Mouse (Mus musculus): ENCODE measurements around the gene Pcsk4. TPM values are rescaled to one million over a fixed set of nuclear protein-coding genes. Genes with fewer than 3 reads are reported as not detected.
A peak's percentile ranks its signal among the peaks of the same experiment; 100 is the strongest.

Gene Pcsk4
- total RNA-seq, 2 experiments from 2014 or later, result 4.0 to 5.4 TPM

- no peak overlapping the region for H3K27ac ChIP-seq
- no peak overlapping the region for H3K4me3 ChIP-seq
- no peak for DNase-seq (ENCODE audit: extremely low spot score in 1 of 2, low spot score in 2 of 2)
- intact Hi-C loops (cut with DNase I), result no loop called here
- no peak for TF ChIP-seq CTCF (IDR thresholded peaks at IDR 0.05)
Measured at GRCm38 (mm10) chr10:80363734-80364133, 34.4 kb upstream of the Pcsk4 start.

GRCm38 (mm10) chr10:80357994-80358639, 28.8 kb upstream of the Pcsk4 start:
- Histone ChIP-seq H3K27ac (no peak overlapping the region), H3K4me3 (0 out of 2 replicates have a peak overlapping the region, but pooled peaks have one; percentile 22)
- DNase-seq (ENCODE audit: extremely low spot score in 1 of 2, low spot score in 2 of 2), result no peak
- no peak for TF ChIP-seq CTCF (IDR thresholded peaks at IDR 0.05)
- intact Hi-C loops (cut with DNase I), result loop anchor here (2.0 kb wide), 1 partner anchor 13 kb away; no protein-coding TSS in a partner anchor

- intact Hi-C loops (cut with DNase I), result loop anchor here (2.0 kb wide), 1 partner anchor 13 kb away; no protein-coding TSS in a partner anchor
- TF ChIP-seq CTCF (IDR thresholded peaks at IDR 0.05), result no peak
- peak overlapping the region; percentile 50 for H3K4me3 ChIP-seq
- H3K27ac ChIP-seq, result no peak overlapping the region
- no peak for DNase-seq (ENCODE audit: extremely low spot score in 1 of 2, low spot score in 2 of 2)
Measured at GRCm38 (mm10) chr10:80357336-80357735, 28.0 kb upstream of the Pcsk4 start.

DNA sequence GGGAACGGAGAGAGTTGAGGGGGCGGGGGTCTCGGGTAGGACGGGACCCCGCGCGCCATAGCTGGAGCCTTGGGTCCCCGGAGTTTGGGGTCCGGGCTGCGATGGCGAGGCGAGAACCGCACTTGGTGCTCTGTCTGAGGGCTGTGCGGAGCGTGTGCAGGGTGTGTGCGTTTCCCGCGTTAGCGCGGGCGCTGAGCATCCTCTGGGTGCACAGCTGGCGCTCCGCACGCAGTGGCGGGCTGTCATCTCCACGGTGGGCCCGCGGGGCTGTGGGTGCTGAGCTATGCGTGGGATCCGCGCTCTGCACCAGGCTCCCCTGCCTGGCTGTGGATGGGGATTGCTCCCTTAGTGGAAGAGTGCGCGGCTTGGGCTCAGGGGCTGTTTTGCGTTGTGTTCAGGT, 27.4 kb upstream of the Pcsk4 start:
- intact Hi-C loops (cut with DNase I), result loop anchor here (2.0 kb wide), 1 partner anchor 14 kb away; no protein-coding TSS in a partner anchor

DNA sequence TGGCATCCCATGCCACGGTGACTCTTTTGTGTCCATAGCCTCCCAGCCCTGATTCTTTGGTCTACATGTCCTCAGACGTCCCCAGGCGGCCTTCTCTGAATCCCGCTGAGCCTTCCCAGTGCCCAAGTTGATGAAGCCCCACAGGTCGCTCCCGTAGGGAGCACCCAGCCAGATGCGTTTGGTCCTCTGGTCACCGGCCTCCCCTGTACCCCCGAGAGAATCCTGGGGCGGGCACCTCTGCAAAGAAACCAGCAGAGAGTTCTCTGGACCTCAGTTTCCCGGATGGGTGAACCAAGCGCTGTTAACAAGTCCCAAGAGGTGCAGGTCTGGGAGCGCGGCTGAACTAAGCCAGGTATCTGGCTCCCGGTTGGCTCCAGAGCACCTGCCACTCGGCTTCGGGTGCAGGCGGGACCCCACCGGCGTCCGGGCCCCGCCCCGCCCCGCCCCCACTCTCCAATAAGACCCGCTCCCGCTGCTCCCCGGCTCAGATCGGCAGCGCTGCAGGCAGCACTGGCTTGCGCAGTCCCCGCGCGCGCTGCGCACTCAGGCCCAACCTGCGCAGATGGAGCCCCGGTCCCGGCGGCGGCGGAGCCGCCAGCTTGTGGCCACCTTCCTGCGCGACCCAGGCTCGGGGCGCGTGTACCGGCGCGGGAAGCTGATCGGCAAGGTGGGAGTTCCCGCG, 26.8 kb upstream of the Pcsk4 start, which contains the start of gene Plk5:
Plk5 (plus strand) TSS at position 459 of the 682 bp plus-strand sequence.
- Histone ChIP-seq H3K27ac (peak within 1 kb of the TSS; percentile 40), H3K4me3 (peak within 1 kb of the TSS; percentile 50)
- peak in 1 of 2 experiments; percentile 49 for DNase-seq (ENCODE audit: extremely low spot score in 1 of 2, low spot score in 2 of 2)
- no peak for TF ChIP-seq CTCF (IDR thresholded peaks at IDR 0.05)
- intact Hi-C loops (cut with DNase I), result loop anchor here (2.0 kb wide), 1 partner anchor 15 kb away; no protein-coding TSS in a partner anchor

More for the DNA sequence above, 27.4 kb upstream of the Pcsk4 start:
- DNase-seq (ENCODE audit: extremely low spot score in 1 of 2, low spot score in 2 of 2), result peak in 1 of 2 experiments; percentile 31
- TF ChIP-seq CTCF (IDR thresholded peaks at IDR 0.05), result no peak
- peak overlapping the region; percentile 50 for H3K4me3 ChIP-seq
- peak overlapping the region; percentile 40; the same call in 1 of the 2 replicates for H3K27ac ChIP-seq

GRCm38 (mm10) chr10:80355431-80355830, 26.1 kb upstream of the Pcsk4 start:
- no peak for TF ChIP-seq CTCF (IDR thresholded peaks at IDR 0.05)
- intact Hi-C loops (cut with DNase I), result no loop called here
- no peak for DNase-seq (ENCODE audit: extremely low spot score in 1 of 2, low spot score in 2 of 2)
- peak overlapping the region; percentile 40 for H3K27ac ChIP-seq
- no peak overlapping the region for H3K4me3 ChIP-seq

- Histone ChIP-seq H3K27ac (no peak overlapping the region), H3K4me3 (no peak overlapping the region)
- intact Hi-C loops (cut with DNase I), result no loop called here
- TF ChIP-seq CTCF (IDR thresholded peaks at IDR 0.05), result no peak
- DNase-seq (ENCODE audit: extremely low spot score in 1 of 2, low spot score in 2 of 2), result no peak
Measured at GRCm38 (mm10) chr10:80352727-80353126, 23.4 kb upstream of the Pcsk4 start.

DNA sequence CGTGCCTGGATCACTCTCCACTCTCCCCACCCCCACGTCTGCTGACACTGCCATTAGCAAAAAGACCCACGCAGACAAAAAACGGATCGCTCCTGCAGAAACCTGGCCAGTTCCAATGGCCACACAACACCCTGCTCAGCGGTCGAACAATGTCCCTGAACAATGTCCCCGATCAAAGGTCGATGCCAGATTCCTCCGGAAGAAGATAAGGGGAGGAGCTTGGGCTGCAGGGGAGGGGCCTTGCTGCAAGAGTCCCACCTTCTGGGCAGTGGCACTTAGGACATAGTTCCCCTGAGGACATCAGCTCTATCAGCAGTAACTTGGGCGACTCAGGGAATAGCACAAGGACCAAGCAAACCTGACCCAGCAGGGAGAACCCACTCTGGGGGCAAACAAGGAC, 22.6 kb upstream of the Pcsk4 start:
- TF ChIP-seq CTCF (IDR thresholded peaks at IDR 0.05), result no peak
- Histone ChIP-seq H3K4me3 (no peak overlapping the region), H3K27ac (no peak overlapping the region)
- intact Hi-C loops (cut with DNase I), result loop anchor here (2.0 kb wide), 1 partner anchor 23 kb away; no protein-coding TSS in a partner anchor
- no peak for DNase-seq (ENCODE audit: extremely low spot score in 1 of 2, low spot score in 2 of 2)

- no peak overlapping the region for H3K4me3 ChIP-seq
- H3K27ac ChIP-seq, result no peak overlapping the region
- intact Hi-C loops (cut with DNase I), result loop anchor here (2.0 kb wide), 1 partner anchor 25 kb away; no protein-coding TSS in a partner anchor
- DNase-seq (ENCODE audit: extremely low spot score in 1 of 2, low spot score in 2 of 2), result peak; percentile 76 to 88
- TF ChIP-seq CTCF (IDR thresholded peaks at IDR 0.05), result peak; percentile 98
Measured at GRCm38 (mm10) chr10:80350292-80350691, 21.0 kb upstream of the Pcsk4 start.

DNA sequence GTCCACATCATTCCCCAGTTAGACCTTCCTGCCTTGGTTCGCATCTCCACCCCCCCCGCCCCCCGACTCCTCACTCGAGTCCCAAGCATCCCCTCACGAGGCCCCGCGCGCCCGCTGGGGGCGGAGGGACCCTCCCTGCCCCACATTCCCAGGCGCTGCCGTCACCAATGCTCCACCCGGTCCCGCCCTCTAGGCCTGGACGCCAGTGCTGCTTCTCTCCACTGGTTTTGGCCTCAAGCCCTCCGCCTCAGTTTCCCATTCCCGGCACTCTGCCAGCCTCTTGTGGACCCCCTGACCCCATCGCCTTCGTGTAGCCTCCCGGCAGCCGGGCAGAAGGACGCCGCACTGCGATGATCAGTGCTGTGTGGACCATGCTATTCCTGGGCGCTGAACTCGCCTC, 19.7 kb upstream of the Pcsk4 start:
- no peak for DNase-seq (ENCODE audit: extremely low spot score in 1 of 2, low spot score in 2 of 2)
- intact Hi-C loops (cut with DNase I), result loop anchor here (2.0 kb wide), 1 partner anchor 56 kb away; the partner anchor contains the start of gene Rps15
- TF ChIP-seq CTCF (IDR thresholded peaks at IDR 0.05), result no peak
- H3K27ac ChIP-seq, result no peak overlapping the region
- no peak overlapping the region for H3K4me3 ChIP-seq

GRCm38 (mm10) chr10:80348244-80348781, 19.0 kb upstream of the Pcsk4 start, which contains the start of gene Adamtsl5:
Adamtsl5 (minus strand) TSS chr10:80348412.
- DNase-seq (ENCODE audit: extremely low spot score in 1 of 2, low spot score in 2 of 2), result no peak
- peak; percentile 64 for TF ChIP-seq CTCF (IDR thresholded peaks at IDR 0.05)
- intact Hi-C loops (cut with DNase I), result loop anchor here (2.0 kb wide), 1 partner anchor 56 kb away; the partner anchor contains the start of gene Rps15
- peak within 1 kb of the TSS; percentile 38 for H3K4me3 ChIP-seq
- 0 out of 2 replicates have a peak within 1 kb of the TSS, but pooled peaks have one; percentile 19 for H3K27ac ChIP-seq
